Mouse (Mus musculus) ES-Bruce4 (cell line): Measurements from ENCODE around the gene Lrrc20. TPM values are rescaled to one million over a fixed set of nuclear protein-coding genes. Genes with fewer than 3 reads are reported as not detected.

Experiments used
- H3K27ac ChIP-seq: 2 replicates; pipeline ENCODE4 v1.5.1; 2012; ENCODE audit warnings: low read length, inconsistent platforms; ENCODE audit not compliant: insufficient read depth
- H3K27me3 ChIP-seq: 2 replicates; pipeline ENCODE4 v1.6.1; 2012; ENCODE audit warnings: mild to moderate bottlenecking, low read length, inconsistent platforms; ENCODE audit not compliant: control insufficient read depth, poor library complexity, insufficient read depth, severe bottlenecking
- H3K36me3 ChIP-seq: 2 replicates; pipeline ENCODE4 v1.6.1; 2012; ENCODE audit warnings: inconsistent platforms, mild to moderate bottlenecking, low read length, moderate library complexity; ENCODE audit not compliant: control insufficient read depth, poor library complexity, insufficient read depth, severe bottlenecking
- H3K4me1 ChIP-seq: one replicate; pipeline ENCODE4 v1.8.1; 2011; ENCODE audit warnings: low read length; ENCODE audit not compliant: control insufficient read depth, insufficient read depth
- H3K4me3 ChIP-seq: 2 replicates; pipeline ENCODE4 v1.5.1; 2011; ENCODE audit warnings: low read depth, mild to moderate bottlenecking, low read length
- H3K9ac ChIP-seq: 2 replicates; pipeline ENCODE4 v1.6.1; 2012; ENCODE audit warnings: low read depth, mild to moderate bottlenecking, inconsistent platforms; ENCODE audit not compliant: poor library complexity, severe bottlenecking
- H3K9me3 ChIP-seq: replicated peaks from 2 replicates; pipeline ENCODE4 v1.6.1; 2012; ENCODE audit warnings: mild to moderate bottlenecking, low read length, inconsistent platforms; ENCODE audit not compliant: control insufficient read depth, poor library complexity, insufficient read depth, severe bottlenecking
- CTCF ChIP-seq: IDR thresholded peaks from one replicate; pipeline ENCODE4 v1.8.1; 2011; ENCODE audit warnings: low read depth, low read length
- EP300 ChIP-seq: IDR thresholded peaks from 2 replicates; pipeline ENCODE4 v1.6.1; 2011; ENCODE audit warnings: low read depth, low read length; ENCODE audit not compliant: insufficient read depth
- POLR2A ChIP-seq: IDR thresholded peaks from one replicate; pipeline ENCODE4 v1.8.1; 2011; ENCODE audit warnings: low read length; ENCODE audit not compliant: insufficient read depth
- polyA plus RNA-seq: library from polyadenylated mRNA; stranded (reverse); fragments of >200 nt; gene quantifications from 2 replicates; pipeline ENCODE4 v1.2.4, GENCODE M21; 2011; ENCODE audit warnings: low read depth; ENCODE audit not compliant: missing spikeins, insufficient read depth, insufficient read length

Gene Lrrc20
- polyA plus RNA-seq, 1 experiment = 6.4 TPM

DNA sequence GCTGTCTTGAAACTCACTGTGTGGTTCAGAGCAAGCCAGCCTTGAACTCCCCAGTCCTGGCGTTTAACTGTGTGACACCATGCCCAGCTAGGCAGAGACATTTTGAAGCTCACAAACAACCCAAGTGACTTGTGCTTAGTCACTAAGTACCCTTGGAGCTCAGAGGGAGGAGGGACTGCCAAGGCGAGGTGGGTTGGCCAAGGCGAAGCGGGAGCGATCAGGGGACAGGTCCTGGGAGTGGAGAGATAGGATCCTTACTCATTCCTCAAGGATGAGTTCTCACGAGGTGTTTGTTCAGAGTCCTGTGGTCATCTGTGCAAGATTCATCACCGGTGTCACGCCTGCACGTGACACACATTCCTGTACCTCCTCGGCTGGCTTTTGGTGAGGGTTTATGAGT, 3.9 kb downstream of the Lrrc20 start:
- no peak overlapping the region for H3K4me3 ChIP-seq
- H3K4me1 ChIP-seq = no peaks in the 10 kb centered on the region
- H3K36me3 ChIP-seq = no peaks in the 10 kb centered on the region
- H3K27me3 ChIP-seq = no peaks in the 10 kb centered on the region
- no peak overlapping the region for H3K27ac ChIP-seq
- H3K9me3 ChIP-seq = no peaks in the 10 kb centered on the region
- H3K9ac ChIP-seq = no peak overlapping the region
- TF ChIP-seq CTCF (no peak), POLR2A (no peak), EP300 (no peak)

DNA sequence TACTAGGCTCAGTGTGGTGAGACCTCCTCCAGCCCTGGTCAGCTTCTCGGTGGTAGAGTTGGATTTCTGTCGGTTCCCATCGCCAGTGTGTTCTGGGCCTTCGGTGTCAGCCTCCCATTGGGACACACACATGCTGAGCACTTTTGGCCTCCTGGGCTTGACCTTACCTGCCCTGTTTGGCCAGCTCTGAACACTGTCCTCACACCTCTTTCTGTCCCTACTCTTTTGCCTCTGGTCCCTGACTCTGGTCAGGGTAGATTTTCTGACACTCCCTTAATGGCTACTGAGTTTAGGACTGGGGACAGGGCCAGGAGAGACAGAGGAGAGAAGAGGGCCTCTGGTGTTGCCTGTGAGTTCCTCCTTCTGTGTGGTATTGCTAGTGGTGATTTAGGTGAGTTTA, 4.3 kb downstream of the Lrrc20 start:
- no peak overlapping the region for H3K4me3 ChIP-seq
- H3K4me1 ChIP-seq = no peaks in the 10 kb centered on the region
- H3K27ac ChIP-seq = no peak overlapping the region
- no peaks in the 10 kb centered on the region for H3K27me3 ChIP-seq
- TF ChIP-seq POLR2A (no peak), CTCF (no peak), EP300 (no peak)
- H3K9me3 ChIP-seq = no peaks in the 10 kb centered on the region
- H3K9ac ChIP-seq = no peak overlapping the region
- H3K36me3 ChIP-seq = no peaks in the 10 kb centered on the region

DNA sequence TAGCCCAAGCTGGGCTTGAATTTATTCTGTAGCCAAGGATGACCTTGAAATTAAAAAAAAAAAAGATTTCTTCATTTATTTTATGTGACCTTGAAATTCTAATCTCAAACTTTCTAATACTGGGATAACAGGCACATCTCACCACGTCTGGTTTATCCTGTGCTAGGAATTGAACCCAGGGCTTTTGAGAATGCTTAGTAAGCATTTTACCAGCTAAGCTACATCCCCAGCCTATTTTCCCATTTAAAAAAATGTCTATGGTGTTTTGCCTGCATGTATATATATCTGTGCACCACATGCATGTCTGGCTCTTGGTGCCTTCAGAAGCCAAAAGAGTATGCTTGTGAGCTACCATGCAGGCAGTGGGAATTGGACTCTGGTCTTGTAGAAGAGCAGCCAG, 4.9 kb downstream of the Lrrc20 start:
- Histone ChIP-seq H3K9me3 (no peaks in the 10 kb centered on the region), H3K36me3 (no peaks in the 10 kb centered on the region), H3K4me1 (no peaks in the 10 kb centered on the region), H3K27ac (no peak overlapping the region), H3K4me3 (no peak overlapping the region), H3K27me3 (no peaks in the 10 kb centered on the region), H3K9ac (no peak overlapping the region)
- no peak for TF ChIP-seq CTCF

DNA sequence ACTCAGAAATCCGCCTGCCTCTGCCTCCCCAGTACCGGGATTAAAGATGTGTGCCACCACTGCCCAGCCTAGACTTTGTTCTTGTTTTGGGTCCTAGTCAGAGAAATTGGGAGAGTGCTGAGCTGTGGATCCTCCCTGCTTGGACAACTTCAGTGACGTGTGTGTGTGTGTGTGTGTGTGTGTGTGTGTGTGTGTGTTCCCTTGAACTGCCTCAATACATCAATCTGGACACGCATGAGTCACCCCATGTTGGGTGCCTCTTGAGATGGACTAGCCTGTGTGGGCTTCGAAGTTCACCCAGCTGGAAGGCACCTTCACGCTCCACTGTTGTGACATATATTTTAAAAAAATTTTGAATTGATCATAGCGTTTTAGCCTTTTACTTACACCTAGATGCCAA, 7.2 kb downstream of the Lrrc20 start:
- H3K36me3 ChIP-seq = no peaks in the 10 kb centered on the region
- TF ChIP-seq POLR2A (no peak), EP300 (no peak), CTCF (no peak)
- H3K27ac ChIP-seq = no peak overlapping the region

DNA sequence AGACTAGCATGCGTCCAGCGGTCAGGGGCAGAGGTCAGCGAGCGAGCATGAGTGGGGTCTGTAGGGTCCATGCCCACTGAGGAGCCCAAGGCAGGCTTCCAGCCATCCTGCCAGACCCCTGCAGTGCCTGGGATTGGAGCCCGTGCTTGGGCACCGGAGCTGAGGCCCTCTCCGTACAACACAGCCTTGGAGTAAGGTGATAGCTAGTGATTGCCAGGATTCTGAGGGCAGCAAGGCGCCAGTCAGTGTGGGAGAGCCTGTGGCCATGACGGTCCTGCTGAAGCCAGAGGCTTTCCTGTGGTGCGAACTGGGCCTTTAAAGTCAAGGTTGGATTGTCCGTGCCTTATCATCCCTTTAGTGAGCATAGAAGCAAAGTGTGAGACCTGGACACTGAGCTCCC, 9.2 kb downstream of the Lrrc20 start:
- H3K4me3 ChIP-seq = no peak overlapping the region
- H3K9me3 ChIP-seq = no peaks in the 10 kb centered on the region
- no peaks in the 10 kb centered on the region for H3K36me3 ChIP-seq
- no peak overlapping the region for H3K27ac ChIP-seq
- H3K27me3 ChIP-seq = no peaks in the 10 kb centered on the region
- H3K9ac ChIP-seq = no peak overlapping the region
- no peaks in the 10 kb centered on the region for H3K4me1 ChIP-seq
- TF ChIP-seq EP300 (no peak), CTCF (no peak), POLR2A (no peak)

More for the DNA sequence above, 7.2 kb downstream of the Lrrc20 start:
- Histone ChIP-seq H3K9me3 (no peaks in the 10 kb centered on the region), H3K4me3 (no peak overlapping the region), H3K9ac (no peak overlapping the region), H3K27me3 (no peaks in the 10 kb centered on the region), H3K4me1 (no peaks in the 10 kb centered on the region)

DNA sequence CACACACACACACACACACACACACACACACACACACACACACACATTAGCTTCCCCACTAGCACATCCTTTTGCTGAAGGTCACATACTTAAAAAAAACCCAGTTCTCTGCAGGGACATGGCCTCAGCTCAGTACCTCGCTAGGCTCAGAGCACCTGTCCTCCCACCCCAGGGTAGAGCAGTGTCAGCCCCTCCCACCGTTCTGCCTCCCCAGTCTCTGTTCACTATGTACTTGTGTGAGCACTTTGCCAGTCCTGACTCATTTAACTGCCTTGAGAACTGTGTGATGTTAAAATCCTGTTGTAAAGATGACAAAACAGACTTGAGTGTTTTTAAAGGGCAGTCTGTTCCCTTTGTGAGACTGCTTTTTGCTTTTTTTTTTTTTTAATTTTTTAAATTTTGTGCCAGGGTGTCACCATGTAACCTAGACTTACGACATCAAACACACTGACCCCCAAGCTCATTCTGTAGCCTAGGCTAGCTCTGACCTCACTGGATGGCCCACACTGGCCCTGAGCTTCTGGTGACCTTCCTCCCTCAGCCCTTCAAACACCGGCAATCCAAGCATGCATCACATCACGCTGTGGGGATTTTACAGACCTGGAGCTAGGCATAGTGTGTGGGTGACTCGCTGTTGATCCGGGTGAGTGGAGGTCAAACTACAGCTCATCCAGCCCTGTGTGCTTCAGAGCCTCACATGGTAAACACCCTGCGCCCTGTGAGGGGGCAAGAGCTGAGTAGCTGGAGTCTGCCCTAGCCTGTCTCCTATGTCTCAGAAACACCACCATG, 11.1 kb downstream of the Lrrc20 start:
- Histone ChIP-seq H3K9ac (no peak overlapping the region), H3K36me3 (no peaks in the 10 kb centered on the region), H3K9me3 (no peaks in the 10 kb centered on the region), H3K27me3 (no peaks in the 10 kb centered on the region), H3K4me3 (no peak overlapping the region), H3K4me1 (no peaks in the 10 kb centered on the region), H3K27ac (no peak overlapping the region)
- TF ChIP-seq POLR2A (no peak), CTCF (no peak), EP300 (no peak)
